Mouse (Mus musculus): Measurements from ENCODE around the gene Rfxank.

Rfxank gene

DNA sequence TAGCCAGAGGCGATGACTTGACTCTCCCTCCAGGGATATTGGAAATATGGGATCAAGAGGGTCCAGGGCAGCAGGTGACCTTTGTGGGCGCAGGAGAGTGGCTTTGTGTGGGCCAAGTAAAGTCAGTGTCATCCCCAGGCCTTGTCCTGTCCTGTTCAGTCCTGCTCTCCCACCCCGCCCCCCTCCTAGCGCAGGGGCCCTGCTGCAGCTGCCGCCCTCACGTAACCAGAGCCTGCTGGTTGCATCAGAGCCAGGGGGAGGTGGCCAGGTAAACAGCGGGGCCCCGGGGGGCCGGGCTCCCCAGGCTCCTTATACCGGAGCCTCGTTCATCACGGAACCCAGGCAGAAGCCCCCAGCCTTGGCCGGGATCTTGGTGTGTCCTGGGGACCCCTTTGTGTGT lies 11.2 kb upstream of the Rfxank start:
- no peak for DNase-seq (ENCODE audit: low spot score in 2 of 2)

DNA sequence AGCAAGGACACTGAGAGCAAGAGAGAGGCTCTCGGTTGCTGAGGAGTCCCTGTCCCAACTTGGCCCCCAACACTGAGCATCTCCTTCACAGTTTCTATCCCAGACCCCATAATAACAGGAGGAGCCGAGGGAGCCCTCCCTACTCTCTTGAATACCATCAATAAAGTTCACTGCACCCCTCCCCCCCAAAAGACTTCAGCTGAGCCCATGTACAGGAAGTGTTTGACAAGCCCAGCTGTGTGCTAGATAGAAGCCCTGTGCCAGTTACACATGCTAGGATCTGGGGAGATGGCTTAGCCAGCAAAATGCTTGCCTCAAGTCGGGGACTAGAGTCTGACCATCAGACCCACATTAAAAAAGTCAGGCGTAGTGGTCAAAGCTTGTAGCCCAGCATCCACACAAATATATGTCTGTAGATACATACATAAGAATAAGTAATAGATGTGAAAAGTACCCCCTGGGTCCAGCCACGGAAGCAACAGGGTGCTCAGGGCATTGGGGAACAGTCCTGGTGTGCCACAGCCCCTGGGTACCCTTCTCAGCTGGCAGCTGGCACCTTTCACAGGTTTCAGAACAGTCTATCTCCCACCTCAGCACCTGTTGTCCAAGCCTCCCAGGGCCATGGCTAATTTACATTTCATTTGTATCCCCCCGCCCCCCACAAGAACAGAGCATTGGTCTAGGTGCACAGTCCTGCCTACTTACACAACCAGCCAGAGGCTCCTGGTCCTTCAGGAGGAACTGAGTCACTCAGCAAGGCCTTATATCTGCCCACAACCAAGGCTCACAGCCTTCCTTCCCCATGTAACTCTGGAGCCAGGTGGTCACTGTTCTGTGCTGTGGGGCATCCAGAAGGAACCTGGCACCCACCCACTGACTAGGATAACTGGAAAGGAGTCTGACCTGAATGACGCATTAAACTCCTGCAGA lies 9.0 kb upstream of the Rfxank start:
- DNase-seq (ENCODE audit: low spot score in 2 of 2): no peak

DNA sequence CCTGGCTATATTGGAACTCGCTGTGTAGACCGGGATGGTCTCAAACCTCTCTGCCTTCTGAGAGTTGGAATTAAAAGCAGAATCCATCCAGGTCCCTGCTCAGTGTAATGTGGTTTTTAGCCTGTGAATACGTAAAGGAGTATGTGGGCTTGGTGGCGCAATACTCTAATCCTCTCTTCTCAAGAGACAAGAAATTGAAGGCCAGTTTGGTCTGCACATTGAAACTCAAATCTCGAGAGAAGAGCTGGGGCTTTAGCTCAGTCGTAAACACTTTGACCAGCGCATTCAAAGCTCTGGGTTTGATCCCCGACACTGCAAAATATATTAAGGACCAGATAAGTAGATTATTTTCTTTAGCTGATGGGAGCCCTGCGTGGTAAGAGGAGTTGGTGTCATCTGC lies 1.0 kb upstream of the Rfxank start:
- DNase-seq (ENCODE audit: low spot score in 2 of 2): no peak

DNA sequence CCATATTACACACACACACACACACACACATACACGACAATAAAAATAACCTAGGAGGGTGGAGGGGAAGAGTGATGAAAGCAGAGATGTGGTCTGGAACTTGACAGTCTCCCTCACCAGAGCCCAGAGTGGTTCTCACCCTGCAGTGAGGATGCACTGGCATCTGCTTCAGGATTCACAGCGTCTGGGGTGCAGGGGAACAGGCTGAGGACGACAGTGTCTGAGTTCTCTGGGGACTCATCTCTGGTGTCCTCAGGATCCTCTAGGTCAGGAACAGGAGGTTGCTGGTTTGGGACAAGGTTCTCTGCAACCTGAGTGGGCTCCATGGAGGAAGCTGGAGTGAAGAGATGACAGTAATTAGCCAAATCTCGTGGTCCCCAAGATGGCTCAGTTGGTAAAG lies 1.1 kb downstream of the Rfxank start:
- DNase-seq (ENCODE audit: low spot score in 2 of 2): no peak

DNA sequence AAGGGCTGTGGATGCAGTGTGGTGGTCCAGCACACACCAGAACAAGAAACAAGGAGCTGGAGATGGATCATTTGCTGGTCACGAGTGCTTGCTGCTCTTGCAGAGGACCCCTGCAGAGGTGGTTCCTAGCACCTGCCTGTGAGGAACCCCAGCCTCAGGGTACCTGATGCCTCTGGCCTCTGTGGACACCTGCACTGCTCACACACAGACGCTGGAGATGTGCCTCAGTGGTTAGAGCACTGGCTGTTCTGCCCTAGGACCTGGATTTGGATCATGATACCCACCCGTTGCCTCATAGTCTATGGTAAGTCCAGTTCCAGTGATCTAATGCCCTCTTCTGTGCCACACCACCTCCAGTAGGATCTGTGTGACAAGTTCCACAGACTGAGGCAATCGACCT lies 2.4 kb downstream of the Rfxank start:
- no peak for DNase-seq (ENCODE audit: low spot score in 2 of 2)

DNA sequence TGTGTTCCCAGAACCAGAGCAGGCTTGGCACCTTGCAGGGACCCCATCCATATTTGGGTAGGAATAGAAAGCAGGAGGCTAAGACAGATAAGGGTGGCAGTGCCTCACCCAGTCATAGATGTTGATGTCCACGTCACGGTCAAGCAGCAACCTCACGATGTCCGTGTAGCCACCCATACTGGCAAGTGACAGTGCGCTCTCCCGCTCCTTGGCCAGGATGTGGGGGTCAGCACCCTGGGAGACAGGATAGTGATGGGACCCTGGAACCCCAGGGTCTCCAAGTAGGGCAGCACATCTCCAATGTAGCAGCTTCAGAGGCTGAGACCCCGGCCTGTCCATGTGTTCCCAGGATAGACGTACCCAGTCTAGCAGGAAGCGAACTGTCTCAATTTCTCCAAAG lies 4.0 kb downstream of the Rfxank start:
- no peak for DNase-seq (ENCODE audit: low spot score in 2 of 2)

DNA sequence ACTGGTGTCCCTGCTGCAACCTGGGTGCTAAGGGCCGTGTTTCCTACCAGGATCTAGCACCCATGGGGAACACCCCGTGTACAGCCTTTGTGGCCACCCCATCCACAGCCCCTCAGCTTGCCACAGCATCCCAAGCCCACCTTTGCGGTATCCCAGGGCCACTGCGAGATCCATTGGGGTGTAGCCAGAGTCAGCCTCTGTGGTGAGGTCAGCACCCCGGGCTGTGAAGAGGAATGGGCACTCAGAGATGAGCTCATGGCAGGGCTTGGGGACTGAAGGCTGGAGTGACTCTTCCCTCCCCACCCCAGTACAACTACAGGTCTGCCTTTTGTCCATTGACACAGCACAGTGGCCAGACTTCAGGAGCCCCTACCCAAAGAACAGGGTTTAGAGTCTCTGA lies 4.9 kb downstream of the Rfxank start:
- DNase-seq (ENCODE audit: low spot score in 2 of 2): no peak

DNA sequence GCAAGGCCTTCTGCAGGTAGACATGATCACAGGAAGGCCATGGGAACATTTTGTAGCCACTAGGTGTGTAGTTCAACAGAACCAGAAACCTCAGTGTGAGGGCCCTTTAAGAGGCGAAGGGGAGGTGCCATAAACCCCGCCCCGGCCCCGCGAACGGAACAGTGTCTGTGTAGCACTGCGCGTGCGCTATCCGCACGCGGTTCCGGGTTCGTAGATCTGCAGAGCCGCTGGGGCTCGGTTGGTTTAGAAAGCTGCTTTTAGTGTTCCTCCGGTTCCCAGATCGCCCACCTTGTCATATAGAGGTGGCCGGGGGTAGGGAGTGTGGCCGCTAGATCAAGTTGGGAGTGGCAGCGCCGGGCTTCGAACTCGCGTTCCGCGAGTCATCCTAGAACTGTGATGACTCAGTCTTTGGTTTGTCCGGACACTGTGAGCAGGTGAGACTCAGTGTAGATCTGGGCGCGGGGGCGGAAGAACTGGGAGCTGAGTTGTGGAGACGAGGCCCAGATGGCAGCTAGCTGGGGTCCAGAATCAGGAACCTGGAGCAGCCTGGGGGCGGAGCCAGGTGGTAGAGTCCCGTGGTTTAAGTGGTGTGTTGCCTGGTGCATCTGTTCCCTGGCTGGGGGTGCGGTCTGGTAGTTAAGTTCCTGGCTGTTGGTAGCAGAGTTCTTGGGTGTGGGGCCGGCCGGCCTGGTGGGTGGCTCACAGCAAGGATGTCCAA lies 7.6 kb downstream of the Rfxank start, which contains the start of gene Nr2c2ap:
Nr2c2ap (plus strand) TSS at position 168 of the 718 bp plus-strand sequence.
- DNase-seq (ENCODE audit: low spot score in 2 of 2): peak; percentile 73

DNA sequence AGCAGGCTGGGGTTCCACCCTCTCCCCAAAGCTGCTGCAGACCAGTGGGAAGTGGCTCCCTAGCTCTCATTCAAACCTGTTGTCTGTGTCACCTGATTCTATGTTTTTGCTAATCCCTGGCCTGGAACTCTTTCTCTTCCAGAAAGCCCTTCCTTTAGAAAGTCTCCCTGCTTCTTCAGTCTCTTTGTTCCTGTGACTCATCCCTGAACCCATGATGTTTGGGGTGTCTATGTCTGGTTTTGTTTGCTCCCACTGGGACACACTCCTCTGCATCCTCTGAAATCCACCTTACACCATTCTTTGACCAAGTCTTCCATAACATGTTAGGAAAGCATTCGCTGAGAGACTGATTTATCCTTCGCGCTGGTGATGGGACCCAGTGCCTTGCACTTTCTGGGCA lies 8.9 kb downstream of the Rfxank start:
- no peak for DNase-seq (ENCODE audit: low spot score in 2 of 2)

DNA sequence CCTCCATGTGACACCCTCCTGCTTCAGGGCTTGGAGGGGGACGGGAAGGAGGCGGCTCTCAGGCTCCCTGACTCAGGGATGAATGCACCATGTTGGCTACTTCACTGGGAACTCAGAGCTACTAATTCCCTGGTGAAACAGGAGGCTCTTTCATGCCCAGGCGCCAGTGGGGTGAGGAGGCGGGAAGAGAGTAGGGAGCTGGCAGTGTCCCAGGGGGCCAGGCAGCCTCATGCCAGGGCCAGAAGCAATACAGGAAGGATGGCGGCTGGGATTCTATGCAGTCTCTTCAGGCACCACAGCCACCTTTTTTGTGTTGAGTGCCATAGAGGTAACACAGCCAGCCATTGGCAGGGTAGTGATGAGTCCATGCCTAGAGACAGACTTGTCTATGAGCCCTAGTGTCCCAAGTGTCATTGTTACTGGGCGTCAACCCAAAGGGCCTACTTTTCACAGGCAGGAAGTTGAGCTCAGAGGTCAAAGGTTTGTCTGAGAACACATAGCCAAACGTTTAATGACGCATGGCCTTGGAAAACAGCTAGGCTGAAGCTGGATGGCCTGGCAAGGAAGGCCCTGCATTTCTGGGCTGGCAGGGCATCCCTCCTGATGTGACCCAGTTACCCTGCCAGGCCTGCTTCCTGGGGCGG lies 9.5 kb downstream of the Rfxank start:
- DNase-seq (ENCODE audit: low spot score in 2 of 2): no peak

DNA sequence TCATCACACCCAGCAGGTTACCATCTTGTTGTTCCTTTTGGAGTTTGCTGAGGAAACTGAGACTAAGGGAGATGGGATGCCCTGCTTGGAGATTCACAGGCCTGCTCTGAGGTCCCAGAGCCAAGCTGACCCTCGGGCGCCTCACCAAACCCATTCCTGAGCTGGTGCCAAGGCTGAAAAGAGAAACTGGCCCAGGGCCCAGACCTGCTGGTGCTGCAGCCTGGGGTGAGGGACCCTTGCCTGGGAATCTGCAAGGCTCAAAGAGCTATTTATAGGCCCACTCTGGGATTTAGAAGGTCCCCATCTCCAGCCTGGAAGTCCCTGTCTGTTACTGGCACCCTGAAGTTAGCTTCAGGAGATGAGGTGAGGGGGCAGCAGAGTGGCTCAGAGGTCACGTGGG lies 10.5 kb downstream of the Rfxank start:
- DNase-seq (ENCODE audit: low spot score in 2 of 2): no peak

DNA sequence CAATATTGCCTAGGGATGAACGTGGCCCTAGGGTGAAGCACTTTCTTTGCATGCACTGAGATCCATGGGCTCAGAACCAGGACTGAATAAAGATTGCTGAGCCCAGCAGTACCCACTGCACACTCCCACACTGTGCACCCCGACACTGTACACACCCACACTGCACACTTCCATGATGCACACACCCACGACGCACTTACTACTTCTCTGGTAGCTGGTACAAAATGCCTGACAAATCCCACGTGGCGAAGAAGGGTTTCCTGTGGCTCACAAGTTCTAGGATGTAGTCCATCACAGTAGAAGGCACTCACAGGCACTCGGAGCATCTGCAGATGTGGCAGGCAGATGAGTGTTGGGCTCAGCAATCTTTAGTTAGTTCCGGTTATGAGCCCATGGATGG lies 14.0 kb downstream of the Rfxank start:
- no peak for DNase-seq (ENCODE audit: low spot score in 2 of 2)

DNA sequence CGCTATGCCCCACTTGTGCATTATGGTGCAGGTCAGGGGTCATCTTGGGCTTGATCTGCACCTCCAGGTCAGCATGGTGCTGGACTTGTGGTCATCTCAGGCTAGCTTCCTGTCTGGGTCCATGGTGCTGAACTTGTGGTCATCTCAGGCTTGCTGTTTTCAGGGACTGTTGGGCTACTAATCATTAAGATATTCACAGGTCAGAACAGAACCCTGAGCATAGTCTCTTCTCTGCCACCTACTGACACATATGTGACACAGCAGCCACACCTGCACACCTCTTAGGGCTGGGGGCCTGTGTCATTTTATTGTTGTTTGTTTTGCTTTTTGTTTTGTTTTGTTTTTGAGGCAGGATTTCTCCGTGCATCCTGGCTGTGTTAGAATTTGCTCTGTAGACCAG lies 16.1 kb downstream of the Rfxank start:
- DNase-seq (ENCODE audit: low spot score in 2 of 2): no peak

DNA sequence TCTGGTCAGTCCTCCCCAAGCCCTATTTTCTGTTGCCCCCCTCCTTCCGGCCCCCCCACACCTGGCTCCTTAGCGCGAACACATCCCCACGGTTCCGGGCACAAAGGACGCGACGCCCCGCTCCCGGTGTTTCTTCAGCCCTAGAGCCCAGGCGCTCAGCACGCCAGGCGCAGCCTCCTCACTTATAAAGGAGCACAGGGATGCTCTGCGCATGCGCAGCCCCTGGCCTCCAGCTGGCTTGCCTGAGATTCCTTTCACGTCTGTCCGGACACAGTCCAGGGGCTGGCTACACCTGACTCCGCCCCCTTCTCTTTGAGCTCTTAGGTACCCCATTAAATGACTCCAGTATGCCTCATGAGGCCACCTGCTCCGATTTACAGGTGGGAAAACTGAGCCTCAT lies 18.3 kb downstream of the Rfxank start, which contains the start of gene Ncan:
Ncan (minus strand) TSS at position 207 of the 400 bp plus-strand sequence.
- DNase-seq (ENCODE audit: low spot score in 2 of 2): no peak

DNA sequence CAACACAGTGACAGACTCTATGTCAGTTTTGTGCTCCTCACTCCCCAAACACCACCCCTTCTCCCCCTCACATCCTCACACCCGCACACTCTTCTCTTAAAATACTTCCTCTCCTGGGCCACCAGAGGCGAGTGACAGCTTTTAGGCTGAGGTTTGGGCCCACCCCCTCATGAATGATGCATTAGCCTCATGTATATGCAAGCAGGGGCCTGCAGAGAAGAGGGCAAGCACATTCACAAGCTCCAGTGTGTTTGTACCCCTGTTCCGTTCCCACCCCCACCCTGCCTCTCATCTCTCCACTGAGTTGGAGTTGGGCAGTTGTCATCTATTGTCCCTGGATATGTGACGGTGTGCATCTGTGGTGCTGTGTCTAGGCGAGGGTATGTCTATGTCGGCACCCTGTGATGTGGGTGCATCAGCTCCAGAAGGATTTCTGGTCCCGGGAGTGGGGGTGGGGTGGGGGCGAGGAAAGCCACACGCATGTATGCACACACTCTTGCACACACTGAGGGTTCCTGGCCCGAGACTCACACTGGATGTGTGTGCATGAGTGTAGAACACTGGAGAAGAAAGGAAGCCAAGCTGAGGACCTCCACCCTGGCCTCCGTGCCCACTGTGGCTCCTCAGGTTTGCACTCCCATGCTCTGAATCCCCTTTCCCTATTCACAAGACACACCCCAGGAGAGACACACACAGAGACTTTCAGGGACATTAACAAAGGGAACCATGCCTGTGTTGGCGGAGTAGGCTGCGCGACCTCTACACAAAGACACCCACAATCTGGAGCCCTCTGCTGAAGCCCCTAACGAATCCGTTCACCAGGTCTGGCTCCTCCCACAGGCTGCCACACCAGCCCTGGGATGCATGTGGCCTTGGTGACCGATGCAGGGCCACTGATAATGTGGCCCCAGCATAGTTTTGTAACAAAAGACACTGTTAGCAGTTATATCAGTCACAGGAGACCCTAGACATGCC lies 19.9 kb downstream of the Rfxank start:
- DNase-seq (ENCODE audit: low spot score in 2 of 2): no peak

DNA sequence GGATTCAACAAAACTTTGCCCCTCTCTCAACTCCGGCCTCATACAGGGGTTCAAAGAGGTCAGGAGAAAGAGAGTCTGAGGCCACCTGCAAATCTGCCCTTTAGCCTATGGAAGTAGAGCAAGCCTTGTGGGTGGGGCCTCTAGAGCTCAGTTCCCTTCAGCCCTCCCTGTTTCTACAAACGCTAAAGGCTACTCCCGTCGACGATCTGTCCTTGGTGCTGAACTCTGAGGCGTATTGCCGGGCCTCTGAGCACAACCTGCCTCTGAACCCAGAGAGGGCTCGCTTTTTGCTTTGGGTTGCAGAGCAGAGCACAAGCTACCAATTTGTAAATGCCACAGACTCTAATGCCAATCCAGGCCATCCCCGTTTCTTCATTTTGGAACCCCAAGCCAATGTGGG lies 21.3 kb downstream of the Rfxank start:
- no peak for DNase-seq (ENCODE audit: low spot score in 2 of 2)

DNA sequence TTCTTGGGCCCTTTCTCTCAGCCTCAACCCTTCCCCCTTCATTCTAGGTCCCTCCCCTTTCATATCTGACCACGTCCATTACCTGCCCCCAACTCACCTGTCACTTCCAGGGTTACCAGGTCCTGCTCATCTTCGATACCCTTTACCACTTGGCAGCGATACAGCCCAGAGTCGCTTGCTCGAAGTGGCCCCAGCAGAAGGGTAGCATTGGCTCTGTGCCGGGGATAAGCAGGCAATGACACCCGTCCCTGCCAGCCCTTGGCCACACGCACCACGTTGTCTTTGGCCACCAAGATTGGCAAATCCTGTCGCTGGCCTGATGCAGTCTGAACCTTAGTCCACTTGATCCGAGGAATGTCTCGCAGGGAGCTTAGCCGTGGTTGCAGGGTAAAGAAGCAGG lies 24.1 kb downstream of the Rfxank start:
- no peak for DNase-seq (ENCODE audit: low spot score in 2 of 2)

DNA sequence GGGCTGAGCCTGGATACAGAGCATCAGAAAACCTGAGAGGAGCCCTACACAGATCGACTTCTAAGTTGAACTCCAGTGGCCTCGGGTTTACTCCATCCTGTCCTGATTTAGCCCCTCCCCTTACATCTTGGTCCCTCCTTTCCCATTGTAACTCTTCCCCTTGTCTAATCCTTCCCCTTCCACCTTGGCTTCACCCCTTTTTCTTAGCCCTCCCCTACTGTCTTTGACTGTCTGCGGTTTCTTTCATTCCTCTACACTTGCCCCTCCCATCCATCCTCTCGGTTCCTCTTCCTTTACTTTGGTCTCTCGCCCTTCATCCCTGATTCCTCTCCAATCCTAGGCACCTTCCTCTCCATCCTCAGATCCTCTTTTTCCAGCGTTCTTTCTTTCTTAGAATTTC lies 24.5 kb downstream of the Rfxank start:
- DNase-seq (ENCODE audit: low spot score in 2 of 2): no peak

DNA sequence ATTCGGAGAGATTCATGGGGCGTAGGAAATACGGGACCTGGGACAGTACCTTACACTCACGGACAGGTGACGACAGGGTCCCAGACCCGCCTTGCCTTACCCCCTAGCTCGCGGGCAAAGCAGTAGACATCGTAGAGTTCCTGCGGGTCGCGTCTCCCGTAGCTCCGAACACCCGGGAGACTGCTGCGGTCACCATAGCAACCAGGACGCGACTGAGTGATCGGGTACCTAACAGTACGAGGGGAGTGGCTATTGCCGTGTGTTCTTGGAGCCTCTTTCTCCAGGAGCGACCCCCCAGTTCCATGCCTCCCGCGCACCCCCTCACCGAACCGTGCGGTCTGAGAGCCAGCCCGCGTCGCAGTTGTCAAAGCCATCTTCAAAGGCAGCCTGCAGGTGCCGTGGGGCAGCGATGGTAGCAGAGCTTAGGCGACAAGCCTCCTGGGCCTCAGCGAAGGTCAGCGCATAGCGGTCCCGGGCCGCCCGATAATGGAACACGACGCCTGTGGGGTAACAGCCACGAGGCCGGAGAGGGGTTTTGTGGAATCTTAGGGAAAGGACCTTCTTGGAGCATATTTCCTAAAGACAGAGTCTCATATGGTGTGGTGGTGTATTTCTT lies 26.4 kb downstream of the Rfxank start:
- DNase-seq (ENCODE audit: low spot score in 2 of 2): no peak

DNA sequence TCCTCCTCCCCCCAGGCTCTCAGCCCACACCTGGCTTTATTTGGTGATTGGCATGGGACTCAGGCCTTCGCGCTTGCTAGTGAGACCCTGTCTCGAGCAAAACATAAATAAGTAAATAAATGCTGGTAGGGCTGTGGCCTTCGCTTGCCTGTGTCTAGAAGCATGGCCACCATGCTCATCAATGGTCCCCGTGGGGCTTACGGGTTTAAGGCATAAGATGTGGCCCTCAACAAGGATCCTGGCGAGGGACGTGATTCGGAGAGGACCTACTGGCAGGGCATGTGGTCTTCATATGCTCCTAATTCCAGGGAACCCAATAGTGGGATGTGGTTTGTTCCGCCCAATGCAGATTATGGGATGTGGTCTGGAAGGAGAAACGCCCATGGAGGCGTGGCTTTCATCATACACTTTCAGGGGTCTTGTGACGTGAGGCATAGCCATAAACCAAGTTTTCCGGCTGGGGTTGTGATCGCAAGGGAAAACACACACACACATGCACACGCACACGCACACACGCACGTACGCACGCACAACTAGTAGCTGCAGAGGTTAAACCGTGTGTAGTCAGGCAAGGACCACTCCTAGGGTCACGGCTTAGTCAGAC lies 27.7 kb downstream of the Rfxank start:
- no peak for DNase-seq (ENCODE audit: low spot score in 2 of 2)

Measured in urinary bladder, adult 18-20 months (tissue).